13 mouse cellular contexts compared by ENCODE assay signal in the genomic region with DNA sequence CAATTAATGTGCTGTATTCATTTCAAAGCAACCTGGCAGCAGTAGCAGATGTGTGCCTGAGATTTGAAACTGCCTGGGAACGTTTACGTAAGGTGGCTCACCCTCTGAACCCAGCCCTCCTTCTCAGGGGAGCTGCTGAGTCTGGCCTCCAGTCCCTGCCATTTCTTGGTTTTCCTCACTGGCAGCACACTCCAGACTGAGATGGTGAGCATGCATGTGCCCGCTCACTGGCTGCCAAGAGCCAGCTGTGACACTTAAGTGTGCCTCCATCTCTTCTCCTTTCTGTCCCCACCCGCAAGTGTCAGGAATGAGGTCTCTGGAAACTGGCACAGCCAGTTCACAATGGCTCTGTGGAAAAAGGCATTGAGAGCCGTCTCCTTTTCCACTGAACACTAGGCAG.
DNase-seq lines count a peak whose midpoint lies in the region; ATAC-seq and TF ChIP-seq lines count a peak whose summit lies in the region.
"Had no signal": no experiment of that assay in that cellular context is flagged by ENCODE, and none has a peak within 500 bp of the region (broad histone marks: within the 10 kb centered on the region; RNA-seq: fewer than 3 reads in every experiment).

No protein-coding gene starts in this region.

- H3K4me1 ChIP-seq in forebrain, embryonic 12.5 days = peaks cover 66% of the 10 kb centered on the region
- peaks cover 32% of the 10 kb centered on the region for H3K4me1 ChIP-seq in forebrain, embryonic 16.5 days (replicated peaks; ENCODE audit: control insufficient read depth, insufficient read depth, low read length)
- H3K4me1 ChIP-seq in hindbrain, embryonic 10.5 days (replicated peaks) = peaks cover 48% of the 10 kb centered on the region
- H3K4me1 ChIP-seq in hindbrain, embryonic 11.5 days (replicated peaks; ENCODE audit: control insufficient read depth, insufficient read depth, low read length) = peaks cover 5% of the 10 kb centered on the region; the same call in 1 of the 2 replicates
- peaks cover 76% of the 10 kb centered on the region for H3K4me1 ChIP-seq in heart, embryonic 12.5 days (replicated peaks)
- peaks cover 54% of the 10 kb centered on the region for H3K4me1 ChIP-seq in heart, postnatal 0 days (ENCODE audit: control insufficient read depth, insufficient read depth)

- peaks cover 5% of the 10 kb centered on the region; the same call in 1 of the 2 replicates for H3K36me3 ChIP-seq in forebrain, embryonic 12.5 days (replicated peaks)
- no peaks in the 10 kb centered on the region for H3K36me3 ChIP-seq in forebrain, embryonic 16.5 days (ENCODE audit: control insufficient read depth, insufficient read depth)
- H3K36me3 ChIP-seq in hindbrain, embryonic 10.5 days = peaks cover 5% of the 10 kb centered on the region; the same call in 1 of the 2 replicates
- no peaks in the 10 kb centered on the region for H3K36me3 ChIP-seq in hindbrain, embryonic 11.5 days (ENCODE audit: control insufficient read depth, insufficient read depth, low read length)
- H3K36me3 ChIP-seq in heart, embryonic 12.5 days = peaks cover 6% of the 10 kb centered on the region; the same call in 1 of the 2 replicates
- 0 out of 2 replicates have a peak, but pooled peaks cover 2% of the 10 kb centered on the region for H3K36me3 ChIP-seq in heart, postnatal 0 days (replicated peaks; ENCODE audit: control insufficient read depth, insufficient read depth, low read length)

- TF ChIP-seq CTCF in heart, postnatal 0 days (IDR thresholded peaks at IDR 0.05; ENCODE audit: low read depth) = no peak

- no peak overlapping the region for H3K4me2 ChIP-seq in forebrain, embryonic 12.5 days
- no peak overlapping the region for H3K4me2 ChIP-seq in forebrain, embryonic 16.5 days (ENCODE audit: low read length)
- H3K4me2 ChIP-seq in hindbrain, embryonic 11.5 days (replicated peaks; ENCODE audit: low read depth, low read length) = no peak overlapping the region
- no peak overlapping the region for H3K4me2 ChIP-seq in heart, embryonic 12.5 days
- no peak overlapping the region for H3K4me2 ChIP-seq in heart, postnatal 0 days (ENCODE audit: low read depth, low read length)
- H3K4me2 ChIP-seq: hindbrain, embryonic 14.5 days; limb, embryonic 12.5 days had no signal

- peak overlapping the region; percentile 59; the same call in 1 of the 2 replicates for H3K27ac ChIP-seq in forebrain, embryonic 12.5 days
- H3K27ac ChIP-seq in forebrain, embryonic 16.5 days (ENCODE audit: low read length) = no peak overlapping the region
- peak overlapping the region; percentile 3; the same call in 1 of the 2 replicates for H3K27ac ChIP-seq in hindbrain, embryonic 10.5 days
- H3K27ac ChIP-seq in hindbrain, embryonic 11.5 days (ENCODE audit: low read depth, low read length) = no peak overlapping the region
- H3K27ac ChIP-seq in heart, embryonic 12.5 days (ENCODE audit: poor library complexity, severe bottlenecking) = peak overlapping the region; percentile 55
- H3K27ac ChIP-seq in heart, postnatal 0 days (ENCODE audit: low read depth) = peak overlapping the region; percentile 18
- H3K27ac ChIP-seq: hindbrain, embryonic 14.5 days; limb, embryonic 12.5 days; macrophage had no signal

- WGBS in forebrain, embryonic 12.5 days = 73% methylated on average over 5 of the region's 5 CpGs
- WGBS in forebrain, embryonic 16.5 days = 32% methylated on average over 5 of the region's 5 CpGs
- WGBS in hindbrain, embryonic 10.5 days = 74% methylated on average over 5 of the region's 5 CpGs
- 66% methylated on average over 5 of the region's 5 CpGs for WGBS in hindbrain, embryonic 11.5 days
- 61% methylated on average over 5 of the region's 5 CpGs for WGBS in heart, embryonic 12.5 days
- 35% methylated on average over 5 of the region's 5 CpGs for WGBS in heart, postnatal 0 days

- ATAC-seq in forebrain, embryonic 12.5 days (ENCODE audit: low FRiP score) = no peak
- no peak for ATAC-seq in forebrain, embryonic 16.5 days
- no peak for ATAC-seq in hindbrain, embryonic 11.5 days (ENCODE audit: low FRiP score)
- no peak for ATAC-seq in heart, embryonic 12.5 days (ENCODE audit: insufficient number of reproducible peaks, low FRiP score)
- ATAC-seq in heart, postnatal 0 days (ENCODE audit: insufficient read depth, low read depth) = no peak

- H3K9ac ChIP-seq in forebrain, embryonic 12.5 days = no peak overlapping the region
- H3K9ac ChIP-seq in forebrain, embryonic 16.5 days (replicated peaks; ENCODE audit: low read depth, low read length) = no peak overlapping the region
- no peak overlapping the region for H3K9ac ChIP-seq in hindbrain, embryonic 11.5 days (ENCODE audit: low read depth, low read length)
- no peak overlapping the region for H3K9ac ChIP-seq in heart, embryonic 12.5 days
- no peak overlapping the region for H3K9ac ChIP-seq in heart, postnatal 0 days (replicated peaks; ENCODE audit: low read depth, low read length)
- H3K9ac ChIP-seq: hindbrain, embryonic 14.5 days; limb, embryonic 12.5 days had no signal

- TF ChIP-seq EP300 in heart, postnatal 0 days (IDR thresholded peaks at IDR 0.05; ENCODE audit: low read depth) = no peak

- no peaks in the 10 kb centered on the region for H3K9me3 ChIP-seq in forebrain, embryonic 12.5 days
- H3K9me3 ChIP-seq in forebrain, embryonic 16.5 days (ENCODE audit: control insufficient read depth, low read length) = no peaks in the 10 kb centered on the region
- H3K9me3 ChIP-seq in hindbrain, embryonic 10.5 days = no peaks in the 10 kb centered on the region
- H3K9me3 ChIP-seq in hindbrain, embryonic 11.5 days (ENCODE audit: control insufficient read depth, low read length) = no peaks in the 10 kb centered on the region
- H3K9me3 ChIP-seq in heart, embryonic 12.5 days (replicated peaks) = no peaks in the 10 kb centered on the region
- H3K9me3 ChIP-seq in heart, postnatal 0 days (replicated peaks; ENCODE audit: control insufficient read depth, low read length) = no peaks in the 10 kb centered on the region
- H3K9me3 ChIP-seq: limb, embryonic 12.5 days had no signal

- no peak overlapping the region for H3K4me3 ChIP-seq in forebrain, embryonic 12.5 days (replicated peaks)
- H3K4me3 ChIP-seq in forebrain, embryonic 16.5 days (replicated peaks; ENCODE audit: low read length) = no peak overlapping the region
- no peak overlapping the region for H3K4me3 ChIP-seq in hindbrain, embryonic 10.5 days
- no peak overlapping the region for H3K4me3 ChIP-seq in hindbrain, embryonic 11.5 days (ENCODE audit: low read depth, low read length)
- H3K4me3 ChIP-seq in heart, embryonic 12.5 days = no peak overlapping the region
- H3K4me3 ChIP-seq in heart, postnatal 0 days (ENCODE audit: low read depth, low read length) = no peak overlapping the region
- H3K4me3 ChIP-seq: limb, embryonic 12.5 days had no signal

- H3K27me3 ChIP-seq in forebrain, embryonic 12.5 days = no peaks in the 10 kb centered on the region
- no peaks in the 10 kb centered on the region for H3K27me3 ChIP-seq in forebrain, embryonic 16.5 days (replicated peaks; ENCODE audit: control insufficient read depth, insufficient read depth, low read length)
- no peaks in the 10 kb centered on the region; the same call in 1 of the 2 replicates for H3K27me3 ChIP-seq in hindbrain, embryonic 10.5 days (ENCODE audit: insufficient read depth, poor library complexity, severe bottlenecking)
- no peaks in the 10 kb centered on the region for H3K27me3 ChIP-seq in hindbrain, embryonic 11.5 days (ENCODE audit: control insufficient read depth, insufficient read depth, low read length)
- H3K27me3 ChIP-seq in heart, embryonic 12.5 days (replicated peaks) = no peaks in the 10 kb centered on the region
- H3K27me3 ChIP-seq in heart, postnatal 0 days (ENCODE audit: control insufficient read depth, insufficient read depth, low read length) = no peaks in the 10 kb centered on the region
- H3K27me3 ChIP-seq: limb, embryonic 12.5 days had no signal

- no peak for DNase-seq in hindbrain, embryonic 10.5 days (ENCODE audit: low spot score)
- DNase-seq in hindbrain, embryonic 11.5 days (ENCODE audit: low spot score) = no peak
- peak; percentile 37 for DNase-seq in heart, postnatal 0 days (ENCODE audit: low spot score)
- DNase-seq in right cerebral cortex, adult 18-20 months = no peak
- DNase-seq in lung, postnatal 14 days = no peak
- DNase-seq: kidney, adult 18-20 months; kidney, postnatal 25 days had no signal

Comparison
In these comparisons a context has a peak if more than half of its experiments do, and no peak if none do; other contexts are left out.
1. H3K27ac ChIP-seq: peak in forebrain, embryonic 12.5 days (single experiment), hindbrain, embryonic 10.5 days (single experiment), heart, embryonic 12.5 days (single experiment) and heart, postnatal 0 days (single experiment); none in forebrain, embryonic 16.5 days (single experiment) and hindbrain, embryonic 11.5 days (single experiment).